Mouse (Mus musculus): ENCODE data around the gene Ilvbl. TPM values are rescaled to one million over a fixed set of nuclear protein-coding genes. Genes with fewer than 3 reads are reported as not detected.

The Ilvbl gene
- polyA plus RNA-seq, 1 experiment from 2014 or later: 41.3 TPM

- no peak overlapping the region for H3K27ac ChIP-seq
- peaks cover 51% of the 10 kb centered on the region for H3K36me3 ChIP-seq
- no peak overlapping the region for H3K4me3 ChIP-seq
- no peaks in the 10 kb centered on the region for H3K27me3 ChIP-seq (ENCODE audit: insufficient read depth, poor library complexity, severe bottlenecking)
- H3K4me1 ChIP-seq: peaks cover 10% of the 10 kb centered on the region; the same call in 1 of the 2 replicates
- DNase-seq (ENCODE audit: low spot score): peak; percentile 67
- WGBS: 89% methylated on average over 16 of the region's 16 CpGs
- no peaks in the 10 kb centered on the region for H3K9me3 ChIP-seq
Observed at GRCm38 (mm10) chr10:78576435-78577184, 2.5 kb downstream of the Ilvbl start.

DNA sequence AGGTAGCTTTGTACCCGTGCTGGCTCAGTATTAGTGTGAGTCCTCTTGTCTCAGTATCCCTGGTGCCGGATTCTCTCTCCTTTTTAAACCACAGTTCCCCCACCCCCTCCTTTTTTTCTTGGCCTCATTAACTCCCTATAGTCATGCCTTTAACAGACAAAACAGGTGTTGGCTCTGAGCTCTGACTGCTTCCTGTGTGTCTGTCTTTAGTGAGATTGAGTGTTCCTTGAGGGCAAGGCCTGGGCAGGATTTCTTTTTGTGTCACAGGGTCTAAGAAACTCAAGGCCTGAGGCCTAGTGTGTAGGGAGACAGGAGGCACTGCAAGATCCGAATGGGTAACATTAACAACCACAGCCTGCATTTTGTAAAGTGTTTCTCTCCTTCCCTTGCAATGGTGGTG lies 4.1 kb downstream of the Ilvbl start:
- no peak overlapping the region for H3K27ac ChIP-seq
- peak; percentile 11 for DNase-seq (ENCODE audit: low spot score)

DNA sequence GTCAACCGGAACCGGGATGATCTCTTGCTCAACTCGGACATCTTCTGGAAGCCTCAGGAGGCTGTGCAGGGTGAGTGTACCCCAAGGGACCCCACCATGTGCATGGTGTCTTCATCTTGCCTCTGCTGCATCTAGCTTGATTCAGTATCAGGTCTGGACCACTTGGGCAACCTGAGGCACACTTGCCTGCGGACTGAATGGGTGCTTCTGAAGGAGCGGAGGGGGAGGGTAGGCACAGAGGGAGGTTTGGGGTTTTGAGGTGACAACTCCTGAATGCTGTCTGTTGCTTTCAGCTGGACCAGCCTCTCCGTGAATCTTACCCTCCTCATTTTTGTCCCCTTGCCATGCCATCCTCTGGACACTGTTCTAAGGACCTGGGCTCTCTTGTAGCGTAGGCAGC lies 7.0 kb downstream of the Ilvbl start:
- no peaks in the 10 kb centered on the region; the same call in 1 of the 2 replicates for H3K4me1 ChIP-seq
- WGBS: 82% methylated on average over 7 of the region's 7 CpGs
- no peak overlapping the region for H3K4me3 ChIP-seq
- H3K27me3 ChIP-seq (ENCODE audit: insufficient read depth, poor library complexity, severe bottlenecking): no peaks in the 10 kb centered on the region
- H3K36me3 ChIP-seq: peaks cover 91% of the 10 kb centered on the region
- H3K9me3 ChIP-seq: no peaks in the 10 kb centered on the region
- H3K27ac ChIP-seq: no peak overlapping the region
- peak; percentile 69 for DNase-seq (ENCODE audit: low spot score)

More for the DNA sequence above, 4.1 kb downstream of the Ilvbl start:
- no peaks in the 10 kb centered on the region for H3K9me3 ChIP-seq
- 72% methylated on average over 3 of the region's 3 CpGs for WGBS
- peaks cover 62% of the 10 kb centered on the region for H3K36me3 ChIP-seq
- no peaks in the 10 kb centered on the region for H3K27me3 ChIP-seq (ENCODE audit: insufficient read depth, poor library complexity, severe bottlenecking)
- no peak overlapping the region for H3K4me3 ChIP-seq
- peaks cover 10% of the 10 kb centered on the region; the same call in 1 of the 2 replicates for H3K4me1 ChIP-seq

GRCm38 (mm10) chr10:78583347-78583746 lies 9.2 kb downstream of the Ilvbl start:
- H3K9me3 ChIP-seq: no peaks in the 10 kb centered on the region
- H3K27ac ChIP-seq: no peak overlapping the region
- 72% methylated on average over 9 of the region's 9 CpGs for WGBS
- H3K36me3 ChIP-seq: peaks cover 93% of the 10 kb centered on the region
- peak; percentile 73 for DNase-seq (ENCODE audit: low spot score)
- no peaks in the 10 kb centered on the region for H3K27me3 ChIP-seq (ENCODE audit: insufficient read depth, poor library complexity, severe bottlenecking)
- no peak overlapping the region for H3K4me3 ChIP-seq
- H3K4me1 ChIP-seq: no peaks in the 10 kb centered on the region; the same call in 1 of the 2 replicates

DNA sequence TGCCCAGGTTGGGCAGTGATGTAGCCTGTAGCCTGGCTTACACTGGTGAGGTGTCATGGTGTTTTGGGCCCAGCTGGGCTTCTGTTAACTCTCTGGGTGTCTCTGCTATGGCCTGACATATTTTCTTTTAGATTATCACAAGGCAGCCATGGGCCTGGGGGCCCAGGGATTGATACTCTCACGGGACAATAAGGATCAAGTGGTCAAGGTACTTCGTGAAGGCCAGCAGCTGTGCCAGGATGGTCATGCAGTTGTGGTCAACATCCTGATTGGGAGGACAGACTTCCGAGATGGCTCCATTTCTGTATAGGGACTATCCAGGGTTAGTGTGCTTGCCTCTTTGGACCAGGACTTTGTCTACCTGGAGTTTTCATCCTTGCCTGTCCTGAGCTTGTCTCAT lies 9.8 kb downstream of the Ilvbl start:
- Histone ChIP-seq H3K36me3 (peaks cover 93% of the 10 kb centered on the region), H3K27ac (no peak overlapping the region), H3K4me3 (no peak overlapping the region), H3K27me3 (ENCODE audit: insufficient read depth, poor library complexity, severe bottlenecking) (no peaks in the 10 kb centered on the region), H3K4me1 (no peaks in the 10 kb centered on the region; the same call in 1 of the 2 replicates), H3K9me3 (no peaks in the 10 kb centered on the region)
- peak; percentile 66 for DNase-seq (ENCODE audit: low spot score)
- WGBS: 75% methylated on average over 3 of the region's 3 CpGs

DNA sequence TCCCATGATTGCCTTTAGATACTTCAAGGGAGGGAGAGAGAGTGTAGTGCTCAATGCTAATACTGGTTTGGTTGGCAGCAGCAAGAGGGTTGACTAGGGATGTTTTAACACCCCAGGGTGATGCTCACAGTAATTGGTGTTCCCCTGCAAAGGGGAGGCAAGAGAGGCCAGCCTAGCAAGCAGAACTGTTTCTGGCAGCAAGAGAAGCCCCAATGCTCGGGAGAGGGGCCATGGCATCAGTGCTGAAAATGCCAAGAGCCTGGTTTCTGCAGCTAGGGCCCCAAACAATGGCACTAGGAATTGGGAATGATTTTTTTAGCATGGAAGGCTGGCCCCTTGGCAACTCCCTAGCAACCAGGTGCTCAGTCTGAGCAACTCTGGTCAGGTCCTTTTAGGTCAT lies 10.8 kb downstream of the Ilvbl start:
- Histone ChIP-seq H3K36me3 (peaks cover 93% of the 10 kb centered on the region), H3K9me3 (no peaks in the 10 kb centered on the region), H3K4me1 (peaks cover 3% of the 10 kb centered on the region; the same call in 1 of the 2 replicates), H3K4me3 (no peak overlapping the region), H3K27me3 (ENCODE audit: insufficient read depth, poor library complexity, severe bottlenecking) (no peaks in the 10 kb centered on the region), H3K27ac (no peak overlapping the region)
- peak; percentile 61 for DNase-seq (ENCODE audit: low spot score)
- 71% methylated on average over 1 of the region's 1 CpGs for WGBS

GRCm38 (mm10) chr10:78585606-78586005 lies 11.5 kb downstream of the Ilvbl start:
- H3K27me3 ChIP-seq (ENCODE audit: insufficient read depth, poor library complexity, severe bottlenecking): no peaks in the 10 kb centered on the region
- WGBS: 86% methylated on average over 22 of the region's 22 CpGs
- peak; percentile 74 for DNase-seq (ENCODE audit: low spot score)
- H3K9me3 ChIP-seq: no peaks in the 10 kb centered on the region
- H3K4me3 ChIP-seq: no peak overlapping the region
- H3K36me3 ChIP-seq: peaks cover 87% of the 10 kb centered on the region
- H3K27ac ChIP-seq: no peak overlapping the region
- peaks cover 9% of the 10 kb centered on the region for H3K4me1 ChIP-seq

DNA sequence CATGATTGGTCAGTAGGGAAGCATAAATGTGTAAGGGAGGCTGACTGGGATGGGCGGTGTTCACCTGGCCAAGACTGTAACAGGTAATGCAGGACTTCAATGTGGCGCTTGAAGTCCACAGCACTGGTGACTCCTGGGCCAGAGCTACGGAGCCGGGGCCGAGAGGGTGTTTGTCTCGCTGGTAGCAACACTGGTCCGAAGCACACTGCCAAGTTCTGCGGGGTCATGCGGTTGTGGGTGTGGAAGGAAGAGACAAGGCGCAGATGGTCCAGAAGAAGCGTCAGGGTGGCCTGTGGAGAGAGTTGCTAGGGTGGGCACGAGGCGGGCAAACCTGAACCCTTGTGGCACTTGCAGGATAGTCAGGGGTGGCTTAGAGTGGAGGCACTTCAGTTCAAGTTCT lies 11.9 kb downstream of the Ilvbl start:
- Histone ChIP-seq H3K27me3 (ENCODE audit: insufficient read depth, poor library complexity, severe bottlenecking) (no peaks in the 10 kb centered on the region), H3K4me1 (peaks cover 12% of the 10 kb centered on the region), H3K4me3 (no peak overlapping the region), H3K36me3 (peaks cover 83% of the 10 kb centered on the region), H3K27ac (no peak overlapping the region), H3K9me3 (no peaks in the 10 kb centered on the region)
- peak; percentile 71 for DNase-seq (ENCODE audit: low spot score)
- 94% methylated on average over 13 of the region's 13 CpGs for WGBS

GRCm38 (mm10) chr10:78589291-78589690 lies 15.1 kb downstream of the Ilvbl start:
- Histone ChIP-seq H3K27me3 (ENCODE audit: insufficient read depth, poor library complexity, severe bottlenecking) (no peaks in the 10 kb centered on the region), H3K4me1 (peaks cover 12% of the 10 kb centered on the region), H3K27ac (no peak overlapping the region), H3K4me3 (no peak overlapping the region), H3K9me3 (no peaks in the 10 kb centered on the region), H3K36me3 (peaks cover 55% of the 10 kb centered on the region)
- WGBS: 92% methylated on average over 18 of the region's 18 CpGs
- peak; percentile 62 for DNase-seq (ENCODE audit: low spot score)

DNA sequence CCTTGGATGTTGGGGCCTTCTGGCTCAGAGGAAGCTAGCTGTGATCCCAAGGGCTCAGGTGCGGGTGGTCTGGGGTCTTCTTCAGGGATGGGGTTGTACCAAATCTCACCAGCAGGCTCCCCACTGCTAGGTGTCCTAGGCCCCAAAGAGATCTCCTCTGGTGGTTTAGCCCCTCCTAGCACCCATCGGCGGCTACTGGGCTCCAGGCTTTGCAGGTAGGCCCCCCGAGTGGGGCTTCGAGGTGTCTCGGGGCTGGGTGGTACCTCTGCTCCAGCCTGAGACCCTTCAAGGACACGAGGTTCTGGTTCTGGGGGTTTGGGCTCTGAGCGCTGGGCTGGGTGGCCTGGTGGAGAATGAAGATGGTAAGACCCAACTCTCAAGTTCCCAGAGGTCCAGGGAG lies 15.8 kb downstream of the Ilvbl start:
- peak; percentile 13 for DNase-seq (ENCODE audit: low spot score)
- no peaks in the 10 kb centered on the region for H3K9me3 ChIP-seq
- H3K27ac ChIP-seq: peak overlapping the region; percentile 52; the same call in 1 of the 2 replicates
- peak overlapping the region; percentile 74; the same call in 1 of the 2 replicates for H3K4me3 ChIP-seq
- 91% methylated on average over 8 of the region's 8 CpGs for WGBS
- H3K36me3 ChIP-seq: peaks cover 49% of the 10 kb centered on the region
- H3K27me3 ChIP-seq (ENCODE audit: insufficient read depth, poor library complexity, severe bottlenecking): no peaks in the 10 kb centered on the region
- peaks cover 12% of the 10 kb centered on the region for H3K4me1 ChIP-seq

GRCm38 (mm10) chr10:78590744-78591143 lies 16.6 kb downstream of the Ilvbl start:
- H3K4me1 ChIP-seq: peaks cover 12% of the 10 kb centered on the region
- WGBS: 20% methylated on average over 9 of the region's 9 CpGs
- H3K27ac ChIP-seq: peak overlapping the region; percentile 96
- H3K4me3 ChIP-seq: peak overlapping the region; percentile 74
- peaks cover 41% of the 10 kb centered on the region for H3K36me3 ChIP-seq
- no peaks in the 10 kb centered on the region for H3K27me3 ChIP-seq (ENCODE audit: insufficient read depth, poor library complexity, severe bottlenecking)
- DNase-seq (ENCODE audit: low spot score): peak; percentile 76
- H3K9me3 ChIP-seq: no peaks in the 10 kb centered on the region

DNA sequence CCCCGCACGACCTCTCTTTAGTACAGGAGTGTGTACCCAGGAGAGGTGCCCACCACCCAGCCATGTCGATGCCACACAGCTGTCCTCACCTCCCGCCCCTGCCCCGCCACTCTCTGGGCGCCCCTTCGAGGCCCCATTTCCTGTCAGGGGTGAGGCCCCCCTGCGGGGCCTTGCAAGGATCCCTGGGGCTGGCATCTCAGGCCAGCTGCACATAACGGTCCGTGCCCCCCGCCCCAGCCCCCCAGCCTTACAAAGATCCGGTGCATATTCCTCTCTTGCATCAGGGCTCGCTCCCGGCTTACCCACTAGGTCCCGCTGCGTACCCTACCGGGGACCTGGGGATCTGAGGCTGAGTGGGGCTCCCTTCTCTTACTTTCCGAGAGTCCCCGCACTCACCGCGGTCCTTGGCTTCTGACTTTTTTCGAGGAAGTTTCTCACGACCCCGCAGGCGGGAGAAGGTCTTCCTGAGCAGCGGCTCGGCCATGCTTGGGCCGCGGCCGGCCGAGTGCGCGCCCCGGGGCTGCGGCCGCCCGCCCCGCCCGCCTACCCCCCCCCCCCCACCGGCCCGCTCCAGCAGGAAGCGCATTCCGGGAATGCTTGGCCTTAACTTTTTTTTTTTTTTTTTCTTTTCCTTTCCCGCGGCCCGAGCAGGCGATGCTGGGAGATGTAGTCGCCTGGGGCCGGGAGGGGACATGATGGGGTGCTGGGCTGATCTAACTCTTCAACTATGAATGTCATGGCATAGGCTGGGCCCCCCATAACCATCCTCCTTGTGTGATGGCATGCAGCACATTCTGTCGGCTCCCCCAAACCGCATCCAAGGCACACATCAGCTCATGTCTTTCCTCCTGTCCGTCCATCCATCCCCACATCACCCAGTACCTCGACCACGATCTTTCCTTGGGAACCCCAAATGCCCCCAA lies 17.5 kb downstream of the Ilvbl start, which contains the start of gene Syde1:
Gene Syde1, minus strand, starts transcription at position 559 of the 923 bp plus-strand sequence.
- peak; percentile 79 for DNase-seq (ENCODE audit: low spot score)
- peak within 1 kb of the TSS; percentile 96 for H3K27ac ChIP-seq
- H3K4me1 ChIP-seq: peaks cover 12% of the 10 kb centered on the region
- H3K27me3 ChIP-seq (ENCODE audit: insufficient read depth, poor library complexity, severe bottlenecking): no peaks in the 10 kb centered on the region
- peak within 1 kb of the TSS; percentile 74 for H3K4me3 ChIP-seq
- WGBS: 5% methylated on average over 50 of the region's 54 CpGs
- no peaks in the 10 kb centered on the region for H3K9me3 ChIP-seq
- peaks cover 32% of the 10 kb centered on the region for H3K36me3 ChIP-seq

All from heart, embryonic 10.5 days (tissue).